Mouse (Mus musculus) monocyte, adult 2 months (primary cell): ENCODE measurements around the gene Gm16223.

Experiments used
- DNase-seq, 2 experiments: peaks; one replicate each; pipeline ENCODE4 v3.0.0; 2022; ENCODE audit warnings: low spot score in 2 of 2, low read depth in 1 of 2

The Gm16223 gene

GRCm38 (mm10) chr5:42067476-42068187, at the start of gene Gm16223:
Gm16223 (plus strand) TSS chr5:42067960.
- no peak for DNase-seq

GRCm38 (mm10) chr5:42022029-42022428, 45.7 kb upstream of the Gm16223 start:
- DNase-seq, result no peak

GRCm38 (mm10) chr5:42023521-42023920, 44.2 kb upstream of the Gm16223 start:
- no peak for DNase-seq

GRCm38 (mm10) chr5:42036388-42037082, 31.2 kb upstream of the Gm16223 start:
- DNase-seq, result no peak

GRCm38 (mm10) chr5:42054636-42055035, 13.1 kb upstream of the Gm16223 start:
- no peak for DNase-seq

- DNase-seq, result no peak
Observed at GRCm38 (mm10) chr5:42055151-42055550, 12.6 kb upstream of the Gm16223 start.

- DNase-seq, result no peak
Observed at GRCm38 (mm10) chr5:42065090-42065489, 2.7 kb upstream of the Gm16223 start.

GRCm38 (mm10) chr5:42067075-42067474, 685 bp upstream of the Gm16223 start:
- DNase-seq, result no peak

GRCm38 (mm10) chr5:42068188-42068579, 424 bp downstream of the Gm16223 start:
- DNase-seq, result no peak

GRCm38 (mm10) chr5:42116586-42117346, 49.0 kb downstream of the Gm16223 start:
- no peak for DNase-seq

GRCm38 (mm10) chr5:42125562-42125961, 57.8 kb downstream of the Gm16223 start:
- no peak for DNase-seq

- DNase-seq, result no peak
Observed at GRCm38 (mm10) chr5:42155626-42156025, 87.9 kb downstream of the Gm16223 start.

- no peak for DNase-seq
Observed at GRCm38 (mm10) chr5:42164731-42165130, 97.0 kb downstream of the Gm16223 start.

- DNase-seq, result no peak
Observed at GRCm38 (mm10) chr5:42166311-42166710, 98.6 kb downstream of the Gm16223 start.

GRCm38 (mm10) chr5:42168071-42168470, 100.3 kb downstream of the Gm16223 start:
- no peak for DNase-seq

GRCm38 (mm10) chr5:42168785-42169184, 101.0 kb downstream of the Gm16223 start:
- DNase-seq, result no peak

GRCm38 (mm10) chr5:42174109-42174508, 106.3 kb downstream of the Gm16223 start:
- no peak for DNase-seq

- DNase-seq, result no peak
Observed at GRCm38 (mm10) chr5:42175424-42175823, 107.7 kb downstream of the Gm16223 start.

GRCm38 (mm10) chr5:42198493-42198892, 130.7 kb downstream of the Gm16223 start:
- DNase-seq, result no peak

GRCm38 (mm10) chr5:42207456-42208122, 139.8 kb downstream of the Gm16223 start:
- no peak for DNase-seq

- DNase-seq, result no peak
Observed at GRCm38 (mm10) chr5:42211554-42212338, 144.0 kb downstream of the Gm16223 start.
